Mouse (Mus musculus): Measurements from ENCODE around the gene Igsf1. TPM values are rescaled to one million over a fixed set of nuclear protein-coding genes. Genes with fewer than 3 reads are reported as not detected.

Igsf1 gene
- total RNA-seq (2015) (not detected in 2 replicates), total RNA-seq (2017) (not detected in 2 replicates)

DNA sequence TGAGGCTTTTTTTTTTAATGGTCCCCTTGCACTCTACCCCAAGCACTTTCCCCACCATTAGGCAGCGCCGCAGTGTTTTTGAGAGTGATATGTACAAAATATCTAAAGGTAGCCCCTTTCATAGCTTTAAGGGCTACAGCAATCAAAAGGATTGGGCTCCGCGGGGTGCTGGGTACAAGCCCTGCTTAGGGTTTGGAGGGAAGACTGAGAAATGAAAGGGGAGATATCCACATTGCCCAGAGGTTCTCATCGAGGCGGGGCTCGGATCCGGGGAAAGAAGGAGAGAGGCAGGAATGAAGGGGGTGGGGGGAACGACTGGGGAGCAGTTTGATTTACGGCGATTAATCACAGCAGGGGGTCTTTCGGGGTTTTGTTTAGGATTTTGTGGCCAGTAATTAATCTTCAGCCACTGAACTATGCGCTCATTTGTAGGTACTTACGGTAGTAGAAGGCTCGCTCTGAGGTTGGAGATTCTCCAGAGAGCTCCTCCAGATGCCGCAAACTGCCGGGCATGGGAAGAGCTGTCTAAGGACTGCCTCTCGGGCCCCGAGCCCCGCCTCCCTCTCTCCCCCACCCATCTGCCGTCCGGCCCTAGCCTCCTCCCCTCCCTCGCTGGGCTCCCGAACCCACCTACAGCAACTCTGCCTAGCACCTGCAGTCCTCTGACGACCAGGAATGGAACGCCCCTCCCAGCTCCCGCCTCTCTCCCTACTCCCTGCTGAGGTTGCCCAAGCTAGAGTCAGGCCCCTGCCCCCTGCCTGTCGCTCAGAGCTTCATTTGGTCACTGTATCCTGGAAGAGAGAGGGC, at the start of gene Igsf1:
Igsf1 (minus strand) TSS at position 537 of the 807 bp plus-strand sequence.
- ATAC-seq (replicated peaks; ENCODE audit: poor library complexity) = no peak

- no peak for ATAC-seq (replicated peaks; ENCODE audit: poor library complexity)
Observed at GRCm38 (mm10) chrX:49770828-49771227, 26.7 kb downstream of the Igsf1 start.

- no peak for ATAC-seq (replicated peaks; ENCODE audit: poor library complexity)
Observed at GRCm38 (mm10) chrX:49745192-49745591, 52.4 kb downstream of the Igsf1 start.

GRCm38 (mm10) chrX:49734959-49735358, 62.6 kb downstream of the Igsf1 start, which contains the start of gene Olfr1321:
TSS of gene Olfr1321 (minus strand) at chrX:49735059.
- ATAC-seq (replicated peaks; ENCODE audit: poor library complexity) = no peak

Other genes starting within 250 kb of the Igsf1 start
- gene Olfr1320, start 125.4 kb downstream of the Igsf1 start, total RNA-seq (2015) = not detected in 2 replicates
- gene Olfr1320, start 125.4 kb downstream of the Igsf1 start, total RNA-seq (2017) = not detected in 2 replicates
- not detected in 2 replicates for gene Olfr1321, start 62.7 kb downstream of the Igsf1 start, total RNA-seq (2015)
- gene Olfr1321, start 62.7 kb downstream of the Igsf1 start, total RNA-seq (2017) = not detected in 2 replicates
- not detected in 2 replicates for gene Olfr1322, start 93.7 kb upstream of the Igsf1 start, total RNA-seq (2015)
- not detected in 2 replicates for gene Olfr1322, start 93.7 kb upstream of the Igsf1 start, total RNA-seq (2017)
- not detected in 2 replicates for gene Olfr1323, start 221.6 kb upstream of the Igsf1 start, total RNA-seq (2015)
- gene Olfr1323, start 221.6 kb upstream of the Igsf1 start, total RNA-seq (2017) = not detected in 2 replicates